Mouse (Mus musculus) small intestine, adult 2 months (tissue): ENCODE results near the gene Polr2b.

Experiments
- CTCF ChIP-seq: fragments of 200-500 bp; IDR thresholded peaks from 2 replicates; pipeline ENCODE4 v1.5.1; 2012; ENCODE audit warnings: low read depth, mild to moderate bottlenecking, control low read depth, inconsistent platforms, low read length, moderate library complexity, mixed read lengths; ENCODE audit not compliant: insufficient replicate concordance, insufficient read length; ENCODE audit errors: extremely low read depth
- POLR2A ChIP-seq: fragments of 200-500 bp; IDR thresholded peaks from 2 replicates; pipeline ENCODE4 v1.6.1; 2012; ENCODE audit warnings: low read depth, mild to moderate bottlenecking, control low read depth, inconsistent platforms, low read length, moderate library complexity

GRCm38 (mm10) chr5:77383799-77384554, 74.0 kb downstream of the Polr2b start:
- TF ChIP-seq CTCF (no peak), POLR2A (no peak)
